Mouse (Mus musculus) lung, adult 2 months (tissue): ENCODE measurements around the gene Amfr. TPM values are rescaled to one million over a fixed set of nuclear protein-coding genes. Genes with fewer than 3 reads are reported as not detected.

Experiments
- DNase-seq: peaks from one replicate; pipeline ENCODE4 v3.0.0; 2022
- H3K4me1 ChIP-seq: fragments of 200-500 bp; 2 replicates; pipeline ENCODE4 v1.6.1; 2011; ENCODE audit warnings: low read length; ENCODE audit not compliant: control insufficient read depth, insufficient read depth
- H3K4me3 ChIP-seq: fragments of 200-500 bp; replicated peaks from 2 replicates; pipeline ENCODE3; 2011; ENCODE audit warnings: low read depth, mild to moderate bottlenecking, control low read depth, low read length; ENCODE audit errors: extremely low read depth
- CTCF ChIP-seq: fragments of 200-500 bp; IDR thresholded peaks from 2 replicates; pipeline ENCODE4 v1.5.1; 2011; ENCODE audit warnings: mild to moderate bottlenecking, low read length, control low read depth; ENCODE audit not compliant: insufficient read depth
- POLR2A ChIP-seq: fragments of 200-500 bp; IDR thresholded peaks from 2 replicates; pipeline ENCODE4 v1.6.1; 2011; ENCODE audit warnings: low read depth, mild to moderate bottlenecking, control low read depth, low read length, borderline replicate concordance; ENCODE audit errors: extremely low read depth
- WGBS: fragments of 180-500 bp; shearing (Covaris S2); methylation state at CpG from one replicate; pipeline ENCODE4 v1.1.7; 2018; 5-methylcytosine and 5-hydroxymethylcytosine counted together
- polyA plus RNA-seq: library from polyadenylated mRNA; depleted of rRNA; stranded (reverse); fragments of >200 nt; gene quantifications from 2 replicates; pipeline ENCODE4 v1.2.3, GENCODE M21; 2012

Gene Amfr
- polyA plus RNA-seq, 1 experiment, result 134 TPM

- H3K4me1 ChIP-seq, result peaks cover 2% of the 10 kb centered on the region; the same call in 1 of the 2 replicates
- DNase-seq, result no peak
- WGBS, result 93% methylated on average over 5 of the region's 5 CpGs
- no peak overlapping the region for H3K4me3 ChIP-seq
- TF ChIP-seq POLR2A (no peak), CTCF (no peak)
Observed at GRCm38 (mm10) chr8:93972211-93972610, 40.4 kb downstream of the Amfr start.

GRCm38 (mm10) chr8:93971451-93971850, 41.2 kb downstream of the Amfr start:
- DNase-seq, result no peak
- 83% methylated on average over 10 of the region's 10 CpGs for WGBS
- TF ChIP-seq POLR2A (no peak), CTCF (no peak)
- Histone ChIP-seq H3K4me3 (no peak overlapping the region), H3K4me1 (peaks cover 2% of the 10 kb centered on the region; the same call in 1 of the 2 replicates)

GRCm38 (mm10) chr8:93969626-93970340, 42.9 kb downstream of the Amfr start:
- WGBS, result 73% methylated on average over 7 of the region's 7 CpGs
- H3K4me1 ChIP-seq, result peaks cover 2% of the 10 kb centered on the region; the same call in 1 of the 2 replicates
- no peak for DNase-seq
- TF ChIP-seq POLR2A (no peak), CTCF (no peak)
- no peak overlapping the region for H3K4me3 ChIP-seq

- Histone ChIP-seq H3K4me3 (no peak overlapping the region), H3K4me1 (no peaks in the 10 kb centered on the region)
- 70% methylated on average over 6 of the region's 6 CpGs for WGBS
- DNase-seq, result no peak
- TF ChIP-seq POLR2A, result no peak
- no peak for TF ChIP-seq CTCF
Observed at GRCm38 (mm10) chr8:93968293-93968692, 44.3 kb downstream of the Amfr start.

- H3K4me3 ChIP-seq, result no peak overlapping the region
- TF ChIP-seq POLR2A, result no peak
- no peak for TF ChIP-seq CTCF
- DNase-seq, result no peak
- 86% methylated on average over 6 of the region's 6 CpGs for WGBS
- H3K4me1 ChIP-seq, result no peaks in the 10 kb centered on the region
Observed at GRCm38 (mm10) chr8:93960909-93961308, 51.7 kb downstream of the Amfr start.

GRCm38 (mm10) chr8:93958402-93958801, 54.2 kb downstream of the Amfr start:
- 89% methylated on average over 9 of the region's 9 CpGs for WGBS
- TF ChIP-seq CTCF, result no peak
- no peak for TF ChIP-seq POLR2A
- H3K4me1 ChIP-seq, result no peaks in the 10 kb centered on the region
- no peak overlapping the region for H3K4me3 ChIP-seq
- DNase-seq, result no peak

- no peak overlapping the region for H3K4me3 ChIP-seq
- DNase-seq, result no peak
- H3K4me1 ChIP-seq, result no peaks in the 10 kb centered on the region
- TF ChIP-seq CTCF, result no peak
- no peak for TF ChIP-seq POLR2A
- WGBS, result 84% methylated on average over 9 of the region's 9 CpGs
Observed at GRCm38 (mm10) chr8:93952511-93952910, 60.1 kb downstream of the Amfr start.

GRCm38 (mm10) chr8:93950133-93950532, 62.5 kb downstream of the Amfr start:
- DNase-seq, result no peak
- no peak overlapping the region for H3K4me3 ChIP-seq
- WGBS, result 74% methylated on average over 14 of the region's 14 CpGs
- H3K4me1 ChIP-seq, result no peaks in the 10 kb centered on the region
- TF ChIP-seq CTCF (no peak), POLR2A (no peak)

GRCm38 (mm10) chr8:93946397-93946796, 66.2 kb downstream of the Amfr start:
- no peak for DNase-seq
- no peak overlapping the region for H3K4me3 ChIP-seq
- TF ChIP-seq CTCF, result no peak
- WGBS, result 95% methylated on average over 1 of the region's 1 CpGs
- H3K4me1 ChIP-seq, result no peaks in the 10 kb centered on the region

GRCm38 (mm10) chr8:93945781-93946180, 66.9 kb downstream of the Amfr start:
- no peak for DNase-seq
- 78% methylated on average over 4 of the region's 4 CpGs for WGBS
- Histone ChIP-seq H3K4me3 (no peak overlapping the region), H3K4me1 (peaks cover 4% of the 10 kb centered on the region; the same call in 1 of the 2 replicates)
- TF ChIP-seq CTCF (no peak), POLR2A (no peak)

GRCm38 (mm10) chr8:93941636-93942054, 71.0 kb downstream of the Amfr start:
- TF ChIP-seq CTCF, result no peak
- 42% methylated on average over 4 of the region's 4 CpGs for WGBS
- Histone ChIP-seq H3K4me1 (peaks cover 4% of the 10 kb centered on the region; the same call in 1 of the 2 replicates), H3K4me3 (no peak overlapping the region)
- DNase-seq, result no peak
